Mouse (Mus musculus) heart, embryonic 12.5 days (tissue): ENCODE results near the gene Xpo5. TPM values are rescaled to one million over a fixed set of nuclear protein-coding genes. Genes with fewer than 3 reads are reported as not detected.

Source experiments
- ATAC-seq: fragments of 200-750 bp; cut with Nextera tagmentation; 2 replicates; pipeline ENCODE4 v1.8.0; 2017; ENCODE audit warnings: moderate TSS enrichment, moderate library complexity; ENCODE audit not compliant: insufficient number of reproducible peaks, low FRiP score
- H3K27ac ChIP-seq: fragments of 300-500 bp; sonication (generic); 2 replicates; pipeline ENCODE4 v1.5.1; 2016; ENCODE audit warnings: mild to moderate bottlenecking, moderate library complexity; ENCODE audit not compliant: poor library complexity, severe bottlenecking
- H3K27me3 ChIP-seq: fragments of 300-500 bp; sonication (generic); replicated peaks from 2 replicates; pipeline ENCODE4 v1.6.1; 2016; ENCODE audit warnings: mild to moderate bottlenecking, moderate library complexity
- H3K36me3 ChIP-seq: fragments of 300-500 bp; sonication (generic); 2 replicates; pipeline ENCODE4 v1.6.1; 2016; ENCODE audit warnings: mild to moderate bottlenecking, moderate library complexity
- H3K4me1 ChIP-seq: fragments of 300-500 bp; sonication (generic); replicated peaks from 2 replicates; pipeline ENCODE4 v1.6.1; 2016; ENCODE audit warnings: mild to moderate bottlenecking
- H3K4me2 ChIP-seq: fragments of 300-500 bp; sonication (generic); 2 replicates; pipeline ENCODE4 v1.6.1; 2016; ENCODE audit warnings: mild to moderate bottlenecking, moderate library complexity
- H3K4me3 ChIP-seq: fragments of 300-500 bp; sonication (generic); 2 replicates; pipeline ENCODE4 v1.5.1; 2016; ENCODE audit warnings: mild to moderate bottlenecking
- H3K9ac ChIP-seq: fragments of 300-500 bp; sonication (generic); 2 replicates; pipeline ENCODE4 v1.6.1; 2016; ENCODE audit warnings: mild to moderate bottlenecking, moderate library complexity
- H3K9me3 ChIP-seq: fragments of 300-500 bp; sonication (generic); replicated peaks from 2 replicates; pipeline ENCODE4 v1.6.1; 2016; ENCODE audit warnings: mild to moderate bottlenecking, moderate library complexity
- WGBS: fragments of 180-500 bp; shearing (Covaris S2); methylation state at CpG from one replicate; pipeline ENCODE4 v1.1.7; 2016; 5-methylcytosine and 5-hydroxymethylcytosine counted together
- polyA plus RNA-seq: library from polyadenylated mRNA; unstranded; fragments of >200 nt; fragmentation: Nextera tagmentation; extraction: Ambion mirVana; gene quantifications from 2 replicates; pipeline ENCODE4 v1.2.1, GENCODE M21; 2016

The Xpo5 gene
- polyA plus RNA-seq, 1 experiment from 2014 or later, result 29.9 TPM

DNA sequence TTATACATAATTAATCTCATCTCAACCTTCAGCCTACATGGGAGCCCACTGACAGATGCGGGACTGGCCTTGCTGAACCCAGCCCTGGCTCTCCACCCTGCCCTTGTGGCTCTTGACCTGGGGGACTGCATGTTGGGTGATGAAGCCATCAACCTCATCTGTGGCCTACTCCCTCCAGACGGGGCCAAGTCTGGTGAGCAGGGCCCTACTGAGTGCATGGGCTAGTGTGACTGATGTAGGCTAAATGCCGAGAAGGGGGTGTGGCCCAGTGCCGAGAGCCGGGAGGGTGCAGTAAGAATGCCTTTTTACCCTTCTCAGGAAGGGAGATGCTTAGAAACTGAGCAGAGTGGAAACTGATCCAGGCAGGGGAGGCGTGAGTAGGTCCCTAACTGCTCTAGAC is 52.6 kb downstream of the Xpo5 start:
- no peak for ATAC-seq
- peak overlapping the region; percentile 15; the same call in 1 of the 2 replicates for H3K4me2 ChIP-seq
- peaks cover 64% of the 10 kb centered on the region for H3K36me3 ChIP-seq
- 0 out of 2 replicates have a peak overlapping the region, but pooled peaks have one; percentile 0 for H3K4me3 ChIP-seq
- no peak overlapping the region for H3K27ac ChIP-seq
- no peak overlapping the region for H3K9ac ChIP-seq
- H3K9me3 ChIP-seq, result 0 out of 2 replicates have a peak, but pooled peaks cover 4% of the 10 kb centered on the region
- 28% methylated on average over 6 of the region's 6 CpGs for WGBS
- H3K27me3 ChIP-seq, result peaks cover 30% of the 10 kb centered on the region
- H3K4me1 ChIP-seq, result peaks cover 13% of the 10 kb centered on the region

DNA sequence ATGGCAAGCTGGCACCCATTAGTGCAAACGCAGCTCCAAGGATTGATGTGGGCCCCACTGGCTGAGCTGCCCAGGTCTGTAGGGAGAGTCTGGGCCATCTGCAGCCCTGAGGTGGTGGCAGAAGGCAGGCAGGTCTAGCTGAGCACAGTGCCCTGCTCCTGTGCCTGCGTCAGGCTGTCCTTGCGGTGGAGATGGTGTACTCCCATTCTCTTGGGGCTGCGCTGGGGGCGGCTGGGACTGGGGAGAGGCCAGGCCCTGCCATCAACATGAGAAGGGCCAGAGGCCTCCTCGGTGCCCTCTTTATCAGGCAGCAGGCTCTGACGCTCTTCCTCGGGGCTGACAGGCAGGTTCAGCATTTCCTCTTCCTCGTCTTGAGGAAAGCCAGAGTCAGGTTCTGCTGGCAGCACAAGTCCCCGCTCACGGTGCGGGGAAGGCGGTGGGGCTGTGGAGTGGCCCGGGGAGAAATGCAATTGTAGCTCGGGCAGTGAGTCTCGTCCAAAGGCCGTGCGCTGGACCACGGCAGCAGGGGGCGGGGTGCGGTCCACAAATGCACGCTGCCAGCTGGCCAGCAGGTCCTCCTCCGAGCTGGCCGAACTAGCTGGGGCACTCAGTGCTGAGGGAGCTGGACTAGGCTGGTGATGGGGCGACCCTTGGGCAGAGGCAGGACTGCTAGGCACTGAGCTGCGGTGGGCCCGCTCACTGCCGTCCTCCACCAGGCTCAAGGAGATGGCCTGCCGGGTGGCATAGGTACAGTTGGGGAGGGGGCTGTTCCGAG is 55.9 kb downstream of the Xpo5 start:
- Histone ChIP-seq H3K4me1 (peaks cover 8% of the 10 kb centered on the region), H3K9ac (no peak overlapping the region), H3K27me3 (peaks cover 30% of the 10 kb centered on the region), H3K27ac (peak overlapping the region; percentile 55), H3K4me2 (no peak overlapping the region), H3K36me3 (peaks cover 73% of the 10 kb centered on the region), H3K9me3 (0 out of 2 replicates have a peak, but pooled peaks cover 4% of the 10 kb centered on the region), H3K4me3 (no peak overlapping the region)
- 69% methylated on average over 30 of the region's 30 CpGs for WGBS
- ATAC-seq, result peak; percentile 36

DNA sequence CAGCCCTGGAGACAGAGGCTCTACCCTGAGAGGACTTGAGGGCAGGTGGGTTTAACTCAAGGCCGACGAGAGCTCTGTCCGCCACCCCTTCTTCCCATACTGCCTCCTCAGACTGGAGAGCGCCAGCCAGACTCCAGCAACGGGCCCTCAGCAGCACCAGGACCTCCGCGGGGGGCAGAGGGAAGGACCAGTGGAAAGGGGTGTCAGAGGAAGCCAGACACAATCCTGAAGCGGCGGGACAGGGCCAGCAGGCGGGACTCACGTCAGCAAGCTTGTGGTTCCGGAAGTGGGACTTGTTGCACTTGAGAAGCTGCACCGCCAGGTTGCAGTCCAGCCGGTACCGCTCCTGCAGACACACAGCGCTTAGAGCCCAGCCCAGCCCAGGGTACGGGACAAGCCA is 57.1 kb downstream of the Xpo5 start:
- Histone ChIP-seq H3K4me1 (peaks cover under 1% of the 10 kb centered on the region), H3K9ac (no peak overlapping the region), H3K27me3 (peaks cover 23% of the 10 kb centered on the region), H3K4me3 (no peak overlapping the region), H3K9me3 (0 out of 2 replicates have a peak, but pooled peaks cover 4% of the 10 kb centered on the region), H3K27ac (peak overlapping the region; percentile 32; the same call in 1 of the 2 replicates), H3K36me3 (peaks cover 85% of the 10 kb centered on the region), H3K4me2 (no peak overlapping the region)
- no peak for ATAC-seq
- WGBS, result 85% methylated on average over 17 of the region's 17 CpGs

DNA sequence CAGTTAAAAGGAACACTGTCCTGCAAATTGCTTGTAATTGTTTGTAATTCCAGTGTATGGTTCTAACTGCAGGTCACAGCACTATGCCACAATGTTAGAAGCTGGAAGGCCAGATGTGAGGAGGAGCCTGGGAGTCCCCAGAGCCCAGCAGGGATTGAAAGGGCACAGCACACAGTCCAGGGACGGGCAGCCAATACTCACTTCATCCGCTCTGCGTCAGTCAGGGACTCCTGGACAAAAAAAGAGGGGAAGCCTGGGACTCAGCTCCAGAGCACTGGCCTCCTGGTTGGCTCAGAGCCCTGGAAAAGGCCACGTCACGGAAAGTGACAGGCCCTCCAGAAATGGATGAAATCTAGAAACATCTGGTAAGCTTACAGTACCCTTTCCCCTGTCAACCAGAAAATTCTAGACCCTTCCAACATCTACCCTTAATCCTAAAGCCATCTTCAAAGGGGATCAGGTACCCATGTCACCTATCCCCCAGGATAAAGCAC is 59.7 kb downstream of the Xpo5 start:
- peaks cover 11% of the 10 kb centered on the region for H3K4me1 ChIP-seq
- H3K36me3 ChIP-seq, result peaks cover 96% of the 10 kb centered on the region
- no peak overlapping the region for H3K4me2 ChIP-seq
- H3K4me3 ChIP-seq, result no peak overlapping the region
- no peak overlapping the region for H3K27ac ChIP-seq
- H3K9ac ChIP-seq, result no peak overlapping the region
- H3K27me3 ChIP-seq, result no peaks in the 10 kb centered on the region
- 90% methylated on average over 5 of the region's 5 CpGs for WGBS
- no peaks in the 10 kb centered on the region for H3K9me3 ChIP-seq
- no peak for ATAC-seq

DNA sequence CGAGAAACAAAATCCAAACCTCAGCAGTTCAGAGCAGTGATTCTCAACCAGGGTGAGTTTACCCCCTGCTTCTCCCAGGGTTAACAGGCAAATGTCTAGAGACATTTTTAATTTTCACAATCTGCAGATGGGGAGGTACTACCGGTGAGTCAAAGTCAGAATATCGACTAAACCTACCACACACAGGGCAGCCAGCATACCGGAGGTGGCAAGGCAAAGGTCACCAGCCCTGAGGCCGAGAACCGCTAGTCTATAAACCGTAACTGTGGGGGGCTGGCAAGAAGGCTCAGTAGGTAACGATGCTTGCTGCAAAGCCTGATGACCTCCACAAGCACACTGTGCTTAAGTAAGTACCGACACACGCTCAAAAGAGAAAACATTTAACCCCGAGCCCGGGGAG is 62.9 kb downstream of the Xpo5 start:
- H3K27ac ChIP-seq, result no peak overlapping the region
- peaks cover 33% of the 10 kb centered on the region for H3K4me1 ChIP-seq
- no peak overlapping the region for H3K4me2 ChIP-seq
- no peak overlapping the region for H3K9ac ChIP-seq
- 87% methylated on average over 12 of the region's 12 CpGs for WGBS
- peaks cover 82% of the 10 kb centered on the region for H3K36me3 ChIP-seq
- no peaks in the 10 kb centered on the region for H3K9me3 ChIP-seq
- H3K4me3 ChIP-seq, result no peak overlapping the region
- no peak for ATAC-seq
- no peaks in the 10 kb centered on the region for H3K27me3 ChIP-seq

DNA sequence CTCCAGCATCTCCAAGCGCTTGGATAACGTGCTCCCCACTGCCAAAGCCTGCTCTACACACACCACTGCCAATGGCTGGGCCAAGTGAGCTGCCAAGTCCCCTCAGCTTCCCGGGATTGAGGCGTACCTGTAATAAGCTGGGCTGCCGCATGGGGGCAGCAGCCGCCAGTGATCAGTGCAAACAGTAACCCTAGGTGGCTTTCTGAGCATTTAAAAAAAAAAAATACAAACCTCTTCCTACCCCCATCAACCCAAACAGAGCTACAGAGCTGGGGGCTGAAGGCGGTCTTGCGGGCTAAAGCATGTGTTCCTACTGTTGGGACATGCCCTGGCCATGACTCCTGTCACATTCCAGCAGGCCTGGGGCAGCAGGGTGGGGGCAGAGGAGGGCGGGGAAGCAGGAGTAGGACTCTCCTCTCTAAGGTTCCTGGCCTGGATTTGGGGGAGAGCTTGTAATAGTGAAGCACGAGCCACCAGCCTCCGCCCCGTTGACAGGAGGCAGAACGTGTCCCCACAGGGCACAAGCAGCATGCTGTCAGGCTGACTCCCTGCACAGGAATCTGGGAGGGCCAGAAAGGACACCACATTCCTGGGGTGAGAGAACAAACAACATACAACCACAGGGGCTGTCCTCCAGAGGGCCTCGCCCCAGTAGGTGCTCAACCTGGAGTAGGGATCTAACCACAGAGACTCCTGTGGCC is 63.5 kb downstream of the Xpo5 start:
- no peaks in the 10 kb centered on the region for H3K27me3 ChIP-seq
- no peak overlapping the region for H3K4me2 ChIP-seq
- H3K9ac ChIP-seq, result no peak overlapping the region
- peaks cover 82% of the 10 kb centered on the region for H3K36me3 ChIP-seq
- 21% methylated on average over 14 of the region's 14 CpGs for WGBS
- no peaks in the 10 kb centered on the region for H3K9me3 ChIP-seq
- no peak overlapping the region; the same call in 1 of the 2 replicates for H3K27ac ChIP-seq
- peaks cover 33% of the 10 kb centered on the region for H3K4me1 ChIP-seq
- ATAC-seq, result no peak
- H3K4me3 ChIP-seq, result no peak overlapping the region

DNA sequence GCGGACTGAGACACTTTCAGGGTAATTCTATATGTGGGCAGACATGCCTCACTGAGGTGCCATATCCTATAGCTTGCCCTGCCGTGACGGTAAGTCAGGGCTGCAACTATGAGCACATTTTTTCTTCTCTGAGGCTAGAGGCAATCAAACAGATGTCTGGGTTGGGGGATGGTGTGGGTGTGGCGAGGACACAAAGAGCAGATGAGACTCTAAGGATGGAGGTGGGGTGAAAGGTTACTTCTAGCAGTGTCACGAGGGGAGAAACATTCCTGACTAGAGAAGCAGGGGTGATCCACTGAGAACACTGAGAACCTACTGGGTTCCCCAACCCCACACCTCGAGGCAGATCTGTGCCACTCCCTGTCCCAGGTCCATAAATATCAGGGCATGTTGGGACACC is 64.4 kb downstream of the Xpo5 start:
- Histone ChIP-seq H3K27me3 (no peaks in the 10 kb centered on the region), H3K36me3 (peaks cover 82% of the 10 kb centered on the region), H3K27ac (no peak overlapping the region), H3K4me1 (peaks cover 36% of the 10 kb centered on the region), H3K9me3 (no peaks in the 10 kb centered on the region), H3K4me3 (no peak overlapping the region), H3K4me2 (no peak overlapping the region), H3K9ac (0 out of 2 replicates have a peak overlapping the region, but pooled peaks have one; percentile 13)
- no peak for ATAC-seq
- WGBS, result 71% methylated on average over 6 of the region's 6 CpGs

DNA sequence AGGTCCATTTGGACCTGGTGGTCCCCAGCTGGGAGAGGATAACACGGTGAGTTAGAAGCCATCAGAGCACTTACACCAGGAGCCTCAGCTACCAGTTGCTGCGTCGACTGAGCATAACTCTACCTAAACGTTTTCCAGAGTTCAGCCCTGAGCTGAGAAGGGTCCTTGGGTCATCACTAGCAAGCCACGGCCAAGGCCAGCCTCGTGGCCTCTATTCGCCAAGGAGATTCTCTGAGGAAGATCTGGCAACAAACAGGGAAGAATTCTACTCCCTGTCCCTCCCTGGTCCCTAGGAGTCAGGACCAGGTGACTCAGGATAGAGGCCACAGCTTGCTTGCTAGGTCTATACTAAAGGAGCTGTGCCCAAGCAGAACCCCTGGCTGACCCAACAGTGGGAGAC is 64.9 kb downstream of the Xpo5 start:
- H3K4me2 ChIP-seq, result no peak overlapping the region
- peaks cover 41% of the 10 kb centered on the region for H3K4me1 ChIP-seq
- H3K36me3 ChIP-seq, result peaks cover 81% of the 10 kb centered on the region
- H3K4me3 ChIP-seq, result no peak overlapping the region
- no peak overlapping the region for H3K27ac ChIP-seq
- no peak for ATAC-seq
- H3K27me3 ChIP-seq, result no peaks in the 10 kb centered on the region
- H3K9ac ChIP-seq, result no peak overlapping the region
- 66% methylated on average over 7 of the region's 7 CpGs for WGBS
- H3K9me3 ChIP-seq, result no peaks in the 10 kb centered on the region

DNA sequence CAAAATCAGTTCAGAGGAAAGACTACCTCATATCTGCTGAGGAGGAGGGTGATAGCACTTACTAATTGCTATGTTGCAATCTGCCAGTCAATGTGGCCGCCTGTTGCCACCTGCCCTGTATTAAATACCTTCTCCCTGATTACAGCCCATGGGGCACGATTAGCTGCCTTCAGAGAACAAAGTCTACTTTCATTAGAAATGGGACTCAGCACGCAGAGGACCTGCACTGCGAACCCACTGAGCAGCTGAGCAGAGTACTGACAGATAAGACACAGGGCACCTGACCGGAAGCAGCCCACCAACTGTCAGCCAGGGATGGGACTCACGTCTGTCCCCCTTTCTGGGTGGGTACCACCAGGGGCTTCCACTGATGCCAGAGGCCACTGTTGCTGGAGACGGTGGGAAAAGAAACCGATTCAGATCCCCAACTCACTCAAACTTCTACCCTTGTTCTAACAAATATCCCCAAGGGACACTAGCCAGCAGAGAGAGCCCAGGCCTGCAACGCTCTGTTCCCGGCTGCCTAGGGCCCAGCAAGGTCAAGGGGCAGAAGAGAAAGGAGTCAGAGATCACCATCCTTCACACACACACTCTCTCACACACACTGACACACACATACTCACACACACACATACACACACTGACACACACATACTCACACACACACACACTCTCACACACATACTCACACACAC is 65.6 kb downstream of the Xpo5 start:
- Histone ChIP-seq H3K4me1 (peaks cover 48% of the 10 kb centered on the region), H3K27ac (no peak overlapping the region), H3K9ac (0 out of 2 replicates have a peak overlapping the region, but pooled peaks have one; percentile 46), H3K9me3 (no peaks in the 10 kb centered on the region), H3K4me2 (no peak overlapping the region), H3K27me3 (no peaks in the 10 kb centered on the region), H3K36me3 (peaks cover 79% of the 10 kb centered on the region), H3K4me3 (no peak overlapping the region)
- WGBS, result 63% methylated on average over 10 of the region's 10 CpGs
- no peak for ATAC-seq

DNA sequence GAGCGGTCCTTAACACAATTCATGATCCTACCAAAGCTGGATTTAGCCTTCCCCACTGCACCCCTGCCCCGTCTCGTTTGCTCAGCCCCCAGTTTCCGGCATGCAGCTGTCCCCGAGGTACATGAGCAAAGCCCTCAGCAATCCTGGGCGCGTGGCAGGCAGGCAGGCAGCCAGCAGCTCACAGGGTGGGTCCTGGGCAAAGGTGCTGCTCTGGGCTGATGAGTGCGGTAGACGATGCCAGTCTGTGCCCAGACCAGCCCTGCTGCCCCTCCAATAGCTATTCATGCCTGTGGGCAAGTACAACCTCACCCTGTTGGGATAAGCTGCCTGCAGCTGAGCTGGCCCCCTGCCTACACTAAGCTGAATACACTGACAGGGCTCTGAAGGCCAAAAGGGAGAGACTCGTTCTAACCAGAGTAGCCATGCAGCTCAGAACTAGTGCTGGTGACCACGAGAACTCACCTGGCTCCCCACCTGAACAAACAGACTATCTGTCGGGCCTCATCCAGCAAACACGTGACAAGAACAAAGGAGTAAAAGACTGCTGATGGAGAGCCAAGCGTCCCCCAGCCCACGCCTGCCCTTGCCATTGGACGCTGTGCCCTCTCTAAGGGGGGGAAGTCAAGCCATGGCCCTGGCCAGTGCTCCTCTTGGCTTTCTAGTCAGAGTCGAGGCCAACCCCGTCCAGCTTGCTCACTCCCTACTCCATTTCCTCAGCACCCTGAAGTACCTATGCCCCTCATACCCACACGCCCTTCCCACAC is 67.4 kb downstream of the Xpo5 start:
- no peak overlapping the region for H3K4me2 ChIP-seq
- H3K4me3 ChIP-seq, result no peak overlapping the region
- peaks cover 74% of the 10 kb centered on the region for H3K36me3 ChIP-seq
- H3K4me1 ChIP-seq, result peaks cover 64% of the 10 kb centered on the region
- no peak overlapping the region for H3K9ac ChIP-seq
- H3K27me3 ChIP-seq, result no peaks in the 10 kb centered on the region
- WGBS, result 85% methylated on average over 19 of the region's 19 CpGs
- no peak overlapping the region for H3K27ac ChIP-seq
- no peaks in the 10 kb centered on the region for H3K9me3 ChIP-seq
- no peak for ATAC-seq
